Mouse (Mus musculus): ENCODE data around the gene Tbcel.

Gene Tbcel

GRCm38 (mm10) chr9:42382063-42382462 is 125.5 kb downstream of the Tbcel start:
- DNase-seq, result no peak

- DNase-seq, result no peak
These were observed 129.5 kb downstream of the Tbcel start for GRCm38 (mm10) chr9:42378071-42378470.

GRCm38 (mm10) chr9:42377656-42378055 is 130.0 kb downstream of the Tbcel start:
- no peak for DNase-seq

- no peak for DNase-seq
These were observed 135.8 kb downstream of the Tbcel start for GRCm38 (mm10) chr9:42371670-42372368.
